Mouse (Mus musculus): ENCODE data around the gene Gm21732.
"Not testable (repeated sequence)": the region's sequence is repeated elsewhere in the genome, so short reads cannot be mapped to it uniquely, and the experiment has no call there.

Gm21732 gene

GRCm38 (mm10) chrY:38575591-38575990 lies at the start of gene Gm21732:
Gene Gm21732 (minus strand): TSS chrY:38575691.
- not testable (repeated sequence) for DNase-seq (ENCODE audit: low spot score)
